Mouse (Mus musculus) spleen, adult 2 months (tissue): Measurements from ENCODE around the gene Insyn1. TPM values are rescaled to one million over a fixed set of nuclear protein-coding genes. Genes with fewer than 3 reads are reported as not detected.

Source experiments
- DNase-seq, 2 experiments: peaks; one replicate each; pipeline versions ENCODE4 v3.0.0 to v3.0.0-alpha.2; 2012 to 2021; ENCODE audit warnings: low spot score in 2 of 2, low read depth in 1 of 2
- H3K27ac ChIP-seq: fragments of 200-500 bp; 2 replicates; pipeline ENCODE4 v1.5.1; 2012; ENCODE audit warnings: low read length, inconsistent platforms; ENCODE audit not compliant: insufficient read depth
- H3K27me3 ChIP-seq: fragments of 200-500 bp; 2 replicates; pipeline ENCODE4 v1.6.1; 2012; ENCODE audit warnings: mild to moderate bottlenecking, moderate library complexity, low read length, inconsistent platforms; ENCODE audit not compliant: control insufficient read depth, insufficient read depth
- H3K36me3 ChIP-seq: fragments of 200-500 bp; 2 replicates; pipeline ENCODE4 v1.6.1; 2012; ENCODE audit warnings: mild to moderate bottlenecking, low read length, inconsistent platforms; ENCODE audit not compliant: control insufficient read depth, insufficient read depth
- H3K4me1 ChIP-seq: fragments of 200-500 bp; 2 replicates; pipeline ENCODE4 v1.6.1; 2011; ENCODE audit warnings: inconsistent platforms; ENCODE audit not compliant: control insufficient read depth, insufficient read depth, insufficient read length
- H3K4me3 ChIP-seq: fragments of 200-500 bp; 2 replicates; pipeline ENCODE4 v1.5.1; 2011; ENCODE audit warnings: mild to moderate bottlenecking, inconsistent platforms; ENCODE audit not compliant: insufficient read depth, insufficient read length; ENCODE audit errors: extremely low read depth
- CTCF ChIP-seq: fragments of 200-500 bp; IDR thresholded peaks from 2 replicates; pipeline ENCODE4 v1.5.1; 2011; ENCODE audit warnings: mild to moderate bottlenecking, inconsistent platforms; ENCODE audit not compliant: insufficient read depth, insufficient read length, insufficient replicate concordance; ENCODE audit errors: extremely low read depth
- POLR2A ChIP-seq: fragments of 200-500 bp; IDR thresholded peaks from 2 replicates; pipeline ENCODE4 v1.6.1; 2011; ENCODE audit warnings: low read depth, low read length, inconsistent platforms
- WGBS: fragments of 180-500 bp; shearing (Covaris S2); methylation state at CpG from one replicate; pipeline ENCODE4 v1.1.7; 2018; 5-methylcytosine and 5-hydroxymethylcytosine counted together
- polyA plus RNA-seq: library from polyadenylated mRNA; depleted of rRNA; stranded (reverse); fragments of >200 nt; gene quantifications from 2 replicates; pipeline ENCODE4 v1.2.3, GENCODE M21; 2012

Gene Insyn1
- polyA plus RNA-seq, 1 experiment, result 1.2 TPM

DNA sequence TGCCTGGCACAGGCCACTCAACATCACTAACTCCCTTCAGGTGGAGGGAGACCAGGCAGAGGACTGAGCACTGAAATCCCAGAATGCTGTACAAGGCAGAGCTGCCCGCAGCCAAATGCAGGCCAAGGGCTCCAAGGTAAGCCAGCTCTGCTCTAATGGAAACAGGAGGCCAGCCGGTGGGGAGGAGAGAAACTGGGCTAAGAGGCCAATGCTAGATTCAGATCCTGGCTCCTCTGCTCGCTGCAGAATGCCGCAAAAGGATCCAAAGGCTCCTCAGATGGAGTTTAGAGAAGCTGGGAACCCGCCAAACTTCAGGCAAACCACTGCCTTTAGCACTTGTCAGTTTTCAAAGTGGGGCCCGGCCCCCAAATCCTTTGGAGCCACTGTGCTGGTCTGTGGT lies 44.9 kb downstream of the Insyn1 start:
- DNase-seq, result no peak
- H3K4me3 ChIP-seq, result no peak overlapping the region
- H3K36me3 ChIP-seq, result no peaks in the 10 kb centered on the region
- no peaks in the 10 kb centered on the region for H3K27me3 ChIP-seq
- no peak for TF ChIP-seq CTCF
- no peak for TF ChIP-seq POLR2A
- no peak overlapping the region for H3K27ac ChIP-seq
- H3K4me1 ChIP-seq, result peaks cover 23% of the 10 kb centered on the region
- 91% methylated on average over 6 of the region's 6 CpGs for WGBS

DNA sequence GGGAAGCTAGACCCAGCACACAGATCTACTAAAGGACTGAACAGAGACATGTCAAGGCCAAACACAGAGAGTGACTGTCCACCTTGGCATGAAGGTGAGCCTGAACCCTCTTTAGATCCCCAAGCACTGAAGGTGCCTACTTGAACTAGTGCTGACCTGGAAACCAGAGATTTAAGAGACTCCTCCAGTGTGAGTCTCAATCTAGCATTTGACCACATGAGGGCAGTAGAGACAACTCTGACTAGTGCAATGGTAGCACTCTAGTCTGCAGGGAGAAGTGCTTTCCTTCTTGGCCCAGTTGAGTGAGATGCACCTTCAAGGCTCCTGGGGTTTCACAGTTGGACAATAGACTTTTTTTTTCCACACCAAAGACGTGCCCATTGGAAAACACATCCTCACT lies 46.4 kb downstream of the Insyn1 start:
- Histone ChIP-seq H3K4me3 (no peak overlapping the region), H3K27me3 (no peaks in the 10 kb centered on the region), H3K36me3 (no peaks in the 10 kb centered on the region), H3K4me1 (peaks cover 25% of the 10 kb centered on the region), H3K27ac (no peak overlapping the region)
- TF ChIP-seq CTCF (no peak), POLR2A (no peak)
- 45% methylated on average over 1 of the region's 1 CpGs for WGBS
- peak; percentile 58 to 59 for DNase-seq

DNA sequence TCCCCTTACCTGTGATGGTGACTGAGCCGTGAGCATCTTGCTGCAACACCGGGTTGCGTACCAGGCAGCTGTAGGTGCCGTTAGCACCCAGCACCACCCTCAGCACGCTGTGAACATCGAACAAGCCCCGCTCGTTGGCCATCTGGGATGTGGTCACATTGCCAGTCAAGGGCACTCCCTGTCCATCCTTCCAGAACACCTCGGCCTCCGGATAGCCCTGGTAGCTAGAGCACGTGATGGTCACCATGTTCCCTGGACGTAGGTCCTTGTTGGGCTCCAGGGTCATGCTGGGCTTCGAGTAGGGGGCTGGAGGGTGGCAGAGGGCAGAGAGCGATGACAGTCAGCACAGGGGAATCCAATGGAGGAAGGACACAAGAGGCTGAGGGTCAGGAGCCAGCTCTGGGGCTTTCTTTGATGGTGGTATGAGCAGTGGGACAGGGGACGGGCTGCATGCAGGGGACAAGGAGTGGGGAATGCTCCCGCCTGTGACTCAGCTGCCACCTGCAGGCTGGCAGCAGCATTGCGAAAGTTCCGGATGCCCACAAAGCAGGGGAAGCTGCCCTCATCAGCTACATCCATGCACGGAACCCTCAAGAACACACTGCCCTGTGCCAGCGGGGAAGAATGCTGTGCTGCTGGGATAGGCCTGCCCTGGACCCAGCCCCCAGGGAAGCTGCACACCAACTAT lies 47.2 kb downstream of the Insyn1 start:
- Histone ChIP-seq H3K4me1 (peaks cover 25% of the 10 kb centered on the region), H3K27me3 (no peaks in the 10 kb centered on the region), H3K4me3 (no peak overlapping the region; the same call in 1 of the 2 replicates), H3K36me3 (no peaks in the 10 kb centered on the region), H3K27ac (no peak overlapping the region)
- TF ChIP-seq CTCF, result peak; percentile 89
- no peak for TF ChIP-seq POLR2A
- peak in 1 of 2 experiments; percentile 57 for DNase-seq
- 64% methylated on average over 20 of the region's 20 CpGs for WGBS

DNA sequence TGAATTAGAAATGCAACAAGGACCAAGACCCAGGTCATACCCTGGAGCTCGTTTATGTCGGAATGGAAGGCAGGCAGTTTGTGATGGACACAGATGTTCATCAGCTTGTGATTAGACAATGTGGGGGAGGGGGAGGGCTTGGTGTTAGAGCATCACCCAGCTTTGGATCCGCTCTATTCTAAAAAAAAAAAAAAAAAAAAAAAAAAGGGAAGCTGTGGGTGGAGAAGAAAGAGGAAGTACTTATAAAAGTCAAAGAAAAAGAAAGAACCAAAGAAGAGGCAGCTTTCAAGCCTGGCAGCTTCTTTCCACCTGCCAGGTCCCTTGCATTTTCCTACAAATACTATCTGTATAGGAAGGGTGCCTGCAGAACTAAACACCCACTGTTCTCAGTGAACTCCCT lies 49.4 kb downstream of the Insyn1 start:
- Histone ChIP-seq H3K4me3 (peak overlapping the region; percentile 39; the same call in 1 of the 2 replicates), H3K36me3 (no peaks in the 10 kb centered on the region), H3K27me3 (no peaks in the 10 kb centered on the region), H3K4me1 (peaks cover 32% of the 10 kb centered on the region), H3K27ac (peak overlapping the region; percentile 60)
- WGBS, result 2% methylated on average over 3 of the region's 3 CpGs
- peak; percentile 26 to 68 for DNase-seq
- TF ChIP-seq CTCF (no peak), POLR2A (no peak)

DNA sequence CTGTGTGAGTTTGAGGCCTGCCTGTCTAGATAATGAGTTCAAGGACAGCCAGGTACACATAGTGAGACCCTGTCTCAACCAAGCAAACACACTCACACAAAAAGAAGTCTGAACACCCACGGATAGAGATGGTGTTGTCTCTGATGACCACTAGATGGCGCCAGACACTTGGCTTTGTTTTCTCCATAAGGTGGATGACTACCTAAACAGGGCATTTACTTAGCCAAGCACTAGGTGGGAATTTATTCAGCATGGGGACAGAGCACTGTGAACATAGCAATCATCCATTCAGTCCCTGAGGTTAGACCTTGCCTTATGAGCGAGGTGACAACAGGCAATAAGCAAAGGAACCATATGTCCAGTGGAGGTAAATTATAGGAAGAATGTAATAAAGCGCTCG lies 51.5 kb downstream of the Insyn1 start:
- H3K36me3 ChIP-seq, result no peaks in the 10 kb centered on the region
- WGBS, result 50% methylated on average over 5 of the region's 5 CpGs
- peaks cover 32% of the 10 kb centered on the region for H3K4me1 ChIP-seq
- no peak overlapping the region for H3K4me3 ChIP-seq
- TF ChIP-seq CTCF (peak; percentile 75; the same call in 1 of the 2 replicates), POLR2A (no peak)
- peak; percentile 37 to 50 for DNase-seq
- H3K27me3 ChIP-seq, result no peaks in the 10 kb centered on the region
- H3K27ac ChIP-seq, result no peak overlapping the region

DNA sequence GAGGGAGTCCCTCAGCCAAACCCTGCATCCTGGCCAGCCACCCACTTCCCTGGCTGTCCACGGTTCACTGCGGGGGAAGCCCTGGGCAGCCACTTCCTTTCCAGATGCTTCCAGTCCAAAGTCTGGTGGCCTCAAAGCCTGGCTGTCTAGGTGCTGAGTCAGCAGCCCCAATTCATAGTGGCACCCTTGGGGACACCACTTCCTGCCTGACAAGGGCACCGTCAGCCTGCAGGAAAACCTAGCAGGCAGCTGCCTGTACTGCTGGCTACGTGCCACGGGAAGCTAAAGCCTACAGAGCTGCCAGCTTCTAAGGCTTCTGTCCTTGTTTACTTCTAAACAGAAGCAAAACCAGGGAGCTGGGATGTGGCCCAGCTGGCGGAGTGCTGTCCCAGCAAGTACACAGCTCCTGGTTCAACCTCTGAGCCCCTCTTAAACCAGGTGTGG lies 53.5 kb downstream of the Insyn1 start:
- Histone ChIP-seq H3K36me3 (no peaks in the 10 kb centered on the region), H3K27me3 (no peaks in the 10 kb centered on the region), H3K4me3 (no peak overlapping the region), H3K27ac (no peak overlapping the region), H3K4me1 (peaks cover 19% of the 10 kb centered on the region)
- WGBS, result 5% methylated on average over 6 of the region's 6 CpGs
- TF ChIP-seq CTCF (no peak), POLR2A (no peak)
- peak in 1 of 2 experiments; percentile 43 for DNase-seq

DNA sequence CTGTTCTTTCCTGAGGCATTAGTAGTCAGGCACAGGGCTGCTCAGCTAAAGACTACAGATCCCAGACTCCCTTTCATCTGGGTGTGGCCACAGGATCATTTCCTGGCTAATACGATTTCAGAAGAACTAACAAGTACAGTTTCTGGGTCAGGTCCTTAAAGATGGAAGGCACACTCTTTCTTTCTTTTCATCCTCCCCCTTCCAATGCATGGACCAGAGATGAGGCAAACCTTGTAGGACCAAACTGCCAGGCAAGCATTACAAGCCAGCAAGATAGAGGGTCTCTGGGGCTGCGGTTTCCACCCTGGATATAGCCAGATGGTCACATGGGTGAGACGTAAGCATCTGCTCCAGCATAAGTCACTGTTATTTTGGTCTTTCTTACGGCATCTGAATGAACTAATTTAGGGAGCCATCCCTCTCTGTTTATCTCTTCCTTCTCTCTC lies 56.5 kb downstream of the Insyn1 start:
- H3K4me3 ChIP-seq, result no peak overlapping the region
- H3K36me3 ChIP-seq, result no peaks in the 10 kb centered on the region
- peaks cover 7% of the 10 kb centered on the region; the same call in 1 of the 2 replicates for H3K4me1 ChIP-seq
- no peak for TF ChIP-seq POLR2A
- no peaks in the 10 kb centered on the region for H3K27me3 ChIP-seq
- 61% methylated on average over 4 of the region's 4 CpGs for WGBS
- DNase-seq, result no peak
- no peak overlapping the region for H3K27ac ChIP-seq
